Mouse (Mus musculus) intestine, embryonic 15.5 days (tissue): ENCODE measurements around the gene Wfdc1. TPM values are rescaled to one million over a fixed set of nuclear protein-coding genes. Genes with fewer than 3 reads are reported as not detected.

ENCODE experiments used
- ATAC-seq: fragments of 200-750 bp; cut with Nextera tagmentation; 2 replicates; pipeline ENCODE4 v1.8.0; 2017; ENCODE audit warnings: moderate TSS enrichment, moderate library complexity
- H3K27ac ChIP-seq: fragments of 300-500 bp; sonication (generic); 2 replicates; pipeline ENCODE4 v1.5.1; 2015; ENCODE audit warnings: mild to moderate bottlenecking, inconsistent platforms
- H3K27me3 ChIP-seq: fragments of 300-500 bp; sonication (generic); replicated peaks from 2 replicates; pipeline ENCODE4 v1.6.1; 2015; ENCODE audit warnings: inconsistent platforms
- H3K36me3 ChIP-seq: fragments of 300-500 bp; sonication (generic); 2 replicates; pipeline ENCODE4 v1.6.1; 2015; ENCODE audit warnings: inconsistent platforms
- H3K4me1 ChIP-seq: fragments of 300-500 bp; sonication (generic); replicated peaks from 2 replicates; pipeline ENCODE4 v1.6.1; 2015; ENCODE audit warnings: inconsistent platforms
- H3K4me2 ChIP-seq: fragments of 300-500 bp; sonication (generic); replicated peaks from 2 replicates; pipeline ENCODE4 v1.6.1; 2015; ENCODE audit warnings: mild to moderate bottlenecking, inconsistent platforms
- H3K4me3 ChIP-seq: fragments of 300-500 bp; sonication (generic); replicated peaks from 2 replicates; pipeline ENCODE4 v1.5.1; 2015; ENCODE audit warnings: inconsistent platforms
- H3K9ac ChIP-seq: fragments of 300-500 bp; sonication (generic); 2 replicates; pipeline ENCODE4 v1.6.1; 2015; ENCODE audit warnings: inconsistent platforms
- H3K9me3 ChIP-seq: fragments of 300-500 bp; sonication (generic); 2 replicates; pipeline ENCODE4 v1.6.1; 2016; ENCODE audit warnings: inconsistent platforms
- WGBS: fragments of 180-500 bp; shearing (Covaris S2); methylation state at CpG from one replicate; pipeline ENCODE4 v1.1.7; 2015; 5-methylcytosine and 5-hydroxymethylcytosine counted together
- polyA plus RNA-seq: library from polyadenylated mRNA; unstranded; fragments of >200 nt; fragmentation: Nextera tagmentation; extraction: Ambion mirVana; gene quantifications from 2 replicates; pipeline ENCODE4 v1.2.1, GENCODE M21; 2015

The Wfdc1 gene
- polyA plus RNA-seq, 1 experiment from 2014 or later, result 4.5 TPM

- Histone ChIP-seq H3K4me2 (no peak overlapping the region), H3K27ac (no peak overlapping the region), H3K4me3 (no peak overlapping the region), H3K36me3 (no peaks in the 10 kb centered on the region), H3K9me3 (no peaks in the 10 kb centered on the region), H3K27me3 (peaks cover 1% of the 10 kb centered on the region), H3K9ac (no peak overlapping the region), H3K4me1 (peaks cover 6% of the 10 kb centered on the region; the same call in 1 of the 2 replicates)
- 42% methylated on average over 10 of the region's 10 CpGs for WGBS
- ATAC-seq, result peak; percentile 74
Measured at GRCm38 (mm10) chr8:119627613-119628359, 38.4 kb upstream of the Wfdc1 start.

GRCm38 (mm10) chr8:119630841-119631240 lies 35.3 kb upstream of the Wfdc1 start:
- Histone ChIP-seq H3K27ac (no peak overlapping the region), H3K4me1 (peaks cover 18% of the 10 kb centered on the region), H3K4me3 (no peak overlapping the region), H3K36me3 (no peaks in the 10 kb centered on the region), H3K4me2 (no peak overlapping the region), H3K9me3 (no peaks in the 10 kb centered on the region), H3K27me3 (peaks cover 9% of the 10 kb centered on the region), H3K9ac (no peak overlapping the region)
- no peak for ATAC-seq
- WGBS, result 33% methylated on average over 3 of the region's 3 CpGs

- ATAC-seq, result no peak
- Histone ChIP-seq H3K4me3 (no peak overlapping the region), H3K9me3 (no peaks in the 10 kb centered on the region), H3K27ac (no peak overlapping the region), H3K9ac (no peak overlapping the region), H3K27me3 (peaks cover 9% of the 10 kb centered on the region), H3K4me2 (no peak overlapping the region), H3K4me1 (peaks cover 24% of the 10 kb centered on the region), H3K36me3 (no peaks in the 10 kb centered on the region)
- WGBS, result 83% methylated on average over 9 of the region's 9 CpGs
Measured at GRCm38 (mm10) chr8:119632246-119632645, 33.9 kb upstream of the Wfdc1 start.

- Histone ChIP-seq H3K27me3 (peaks cover 9% of the 10 kb centered on the region), H3K4me1 (peaks cover 24% of the 10 kb centered on the region), H3K4me2 (0 out of 2 replicates have a peak overlapping the region, but pooled peaks have one; percentile 5), H3K9ac (no peak overlapping the region), H3K9me3 (no peaks in the 10 kb centered on the region), H3K27ac (no peak overlapping the region), H3K36me3 (no peaks in the 10 kb centered on the region), H3K4me3 (no peak overlapping the region)
- WGBS, result 58% methylated on average over 29 of the region's 29 CpGs
- no peak for ATAC-seq
Measured at GRCm38 (mm10) chr8:119632909-119633308, 33.3 kb upstream of the Wfdc1 start.

- H3K27me3 ChIP-seq, result peaks cover 9% of the 10 kb centered on the region
- no peak overlapping the region for H3K4me3 ChIP-seq
- no peaks in the 10 kb centered on the region for H3K9me3 ChIP-seq
- no peak overlapping the region for H3K9ac ChIP-seq
- 39% methylated on average over 14 of the region's 14 CpGs for WGBS
- H3K27ac ChIP-seq, result no peak overlapping the region
- no peak for ATAC-seq
- no peaks in the 10 kb centered on the region for H3K36me3 ChIP-seq
- no peak overlapping the region for H3K4me2 ChIP-seq
- H3K4me1 ChIP-seq, result peaks cover 24% of the 10 kb centered on the region
Measured at GRCm38 (mm10) chr8:119634616-119635336, 31.4 kb upstream of the Wfdc1 start.

GRCm38 (mm10) chr8:119635378-119635777 lies 30.8 kb upstream of the Wfdc1 start, which contains the start of gene Kcng4:
Kcng4 (minus strand) TSS chr8:119635680.
- peaks cover 9% of the 10 kb centered on the region for H3K27me3 ChIP-seq
- H3K4me3 ChIP-seq, result no peak within 1 kb of the TSS
- H3K27ac ChIP-seq, result no peak within 1 kb of the TSS; the same call in 1 of the 2 replicates
- peaks cover 24% of the 10 kb centered on the region for H3K4me1 ChIP-seq
- ATAC-seq, result 0 out of 2 replicates have a peak, but pooled peaks have one; percentile 19
- no peak within 1 kb of the TSS for H3K9ac ChIP-seq
- WGBS, result 35% methylated on average over 6 of the region's 6 CpGs
- H3K9me3 ChIP-seq, result no peaks in the 10 kb centered on the region
- no peaks in the 10 kb centered on the region for H3K36me3 ChIP-seq
- H3K4me2 ChIP-seq, result 0 out of 2 replicates have a peak within 1 kb of the TSS, but pooled peaks have one; percentile 1

DNA sequence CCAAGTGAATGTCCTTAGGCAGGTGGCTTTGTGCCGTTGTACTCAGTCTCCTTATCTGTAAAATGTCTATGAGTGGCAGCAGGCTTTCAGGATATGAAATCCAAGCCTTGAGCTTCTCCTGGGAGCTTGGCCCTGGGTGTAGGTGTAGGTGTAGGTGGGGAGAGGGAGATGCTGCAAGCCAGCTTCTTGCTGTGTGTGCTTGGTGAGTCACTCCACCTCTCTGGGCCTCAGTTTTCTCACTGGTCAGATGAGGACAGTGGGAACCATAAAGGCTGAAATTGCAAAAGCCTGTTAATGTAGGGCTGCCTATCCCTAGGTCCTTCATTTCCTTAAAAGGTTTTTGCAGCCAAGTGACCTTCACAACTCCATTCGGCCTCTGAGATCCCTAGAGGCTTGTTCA lies 30.2 kb upstream of the Wfdc1 start:
- no peak for ATAC-seq
- Histone ChIP-seq H3K36me3 (no peaks in the 10 kb centered on the region), H3K4me3 (no peak overlapping the region), H3K9ac (no peak overlapping the region), H3K4me1 (peaks cover 21% of the 10 kb centered on the region), H3K4me2 (no peak overlapping the region), H3K27me3 (peaks cover 9% of the 10 kb centered on the region), H3K27ac (no peak overlapping the region), H3K9me3 (no peaks in the 10 kb centered on the region)
- 59% methylated on average over 2 of the region's 2 CpGs for WGBS

- Histone ChIP-seq H3K9me3 (no peaks in the 10 kb centered on the region), H3K27ac (no peak overlapping the region), H3K4me3 (no peak overlapping the region), H3K4me2 (no peak overlapping the region), H3K4me1 (peaks cover 17% of the 10 kb centered on the region), H3K36me3 (no peaks in the 10 kb centered on the region), H3K27me3 (peaks cover 9% of the 10 kb centered on the region), H3K9ac (no peak overlapping the region)
- no peak for ATAC-seq
- WGBS, result 54% methylated on average over 7 of the region's 7 CpGs
Measured at GRCm38 (mm10) chr8:119636766-119637165, 29.4 kb upstream of the Wfdc1 start.

- 91% methylated on average over 4 of the region's 4 CpGs for WGBS
Measured at GRCm38 (mm10) chr8:119637381-119637780, 28.8 kb upstream of the Wfdc1 start.

GRCm38 (mm10) chr8:119638261-119638660 lies 27.9 kb upstream of the Wfdc1 start:
- no peak for ATAC-seq
- H3K27me3 ChIP-seq, result peaks cover 3% of the 10 kb centered on the region; the same call in 1 of the 2 replicates

More at GRCm38 (mm10) chr8:119637381-119637780, 28.8 kb upstream of the Wfdc1 start:
- Histone ChIP-seq H3K27me3 (peaks cover 9% of the 10 kb centered on the region), H3K4me3 (no peak overlapping the region), H3K27ac (no peak overlapping the region), H3K4me1 (peaks cover 17% of the 10 kb centered on the region), H3K9ac (no peak overlapping the region), H3K36me3 (no peaks in the 10 kb centered on the region), H3K4me2 (no peak overlapping the region), H3K9me3 (no peaks in the 10 kb centered on the region)
- ATAC-seq, result no peak

GRCm38 (mm10) chr8:119639798-119640197 lies 26.4 kb upstream of the Wfdc1 start:
- Histone ChIP-seq H3K36me3 (no peaks in the 10 kb centered on the region), H3K27ac (no peak overlapping the region), H3K27me3 (no peaks in the 10 kb centered on the region), H3K4me3 (no peak overlapping the region), H3K9me3 (no peaks in the 10 kb centered on the region), H3K9ac (no peak overlapping the region), H3K4me1 (peaks cover 14% of the 10 kb centered on the region), H3K4me2 (no peak overlapping the region)
- WGBS, result 38% methylated on average over 7 of the region's 7 CpGs
- peak; percentile 66 for ATAC-seq

More at GRCm38 (mm10) chr8:119638261-119638660, 27.9 kb upstream of the Wfdc1 start:
- no peaks in the 10 kb centered on the region for H3K9me3 ChIP-seq
- no peak overlapping the region for H3K9ac ChIP-seq
- H3K4me3 ChIP-seq, result no peak overlapping the region
- H3K4me2 ChIP-seq, result no peak overlapping the region
- H3K4me1 ChIP-seq, result peaks cover 17% of the 10 kb centered on the region
- H3K36me3 ChIP-seq, result no peaks in the 10 kb centered on the region
- no peak overlapping the region for H3K27ac ChIP-seq
- 86% methylated on average over 6 of the region's 6 CpGs for WGBS

DNA sequence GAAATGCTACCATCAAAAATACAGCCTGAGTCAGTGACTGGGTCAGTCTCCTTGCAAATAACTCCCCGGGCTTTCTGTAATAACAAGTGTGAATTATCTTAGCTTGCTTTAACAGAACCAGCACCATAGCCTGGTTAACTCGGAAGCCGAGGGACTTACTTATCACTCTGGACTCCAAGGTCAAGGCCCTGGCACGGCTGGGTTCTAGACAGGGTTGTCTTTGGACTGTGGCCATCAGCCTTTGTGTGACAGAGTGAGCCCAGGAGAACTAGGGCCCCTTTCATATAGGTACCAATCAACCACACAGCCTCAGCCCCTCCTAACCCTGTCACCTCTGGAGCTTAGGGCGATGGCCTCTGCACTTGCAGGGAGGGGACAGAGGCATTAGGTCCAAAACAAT lies 25.1 kb upstream of the Wfdc1 start:
- WGBS, result 59% methylated on average over 5 of the region's 5 CpGs
- no peak overlapping the region for H3K9ac ChIP-seq
- H3K27ac ChIP-seq, result no peak overlapping the region
- no peaks in the 10 kb centered on the region for H3K27me3 ChIP-seq
- no peaks in the 10 kb centered on the region for H3K9me3 ChIP-seq
- no peaks in the 10 kb centered on the region for H3K36me3 ChIP-seq
- H3K4me1 ChIP-seq, result peaks cover 3% of the 10 kb centered on the region; the same call in 1 of the 2 replicates
- no peak overlapping the region for H3K4me3 ChIP-seq
- no peak for ATAC-seq
- no peak overlapping the region for H3K4me2 ChIP-seq
